Mouse (Mus musculus) MEL (cell line): Measurements from ENCODE around the gene Fgd3.

Experiments
- CTCF ChIP-seq, 3 experiments: IDR thresholded peaks in 2 of 3; conservative IDR thresholded peaks in 1 of 3; 2 replicates each; pipeline ENCODE4 v1.5.1; 2011 to 2012; ENCODE audit warnings: low read length in 3 of 3, low read depth in 2 of 3, mild to moderate bottlenecking in 2 of 3, improper control_type of control experiment in 1 of 3, inconsistent platforms in 1 of 3, mixed read lengths in 1 of 3, moderate library complexity in 1 of 3; ENCODE audit not compliant: control insufficient read depth in 1 of 3, insufficient read depth in 1 of 3, poor library complexity in 1 of 3, severe bottlenecking in 1 of 3
- E2F4 ChIP-seq: IDR thresholded peaks from 2 replicates; pipeline ENCODE4 v1.6.1; 2011; ENCODE audit warnings: low read depth, low read length, improper control_type of control experiment, borderline replicate concordance
- EP300 ChIP-seq, 2 experiments: IDR thresholded peaks; 2 replicates each; pipeline ENCODE4 v1.6.1; 2011; ENCODE audit warnings: improper control_type of control experiment in 2 of 2, low read length in 2 of 2, low read depth in 1 of 2, mild to moderate bottlenecking in 1 of 2
- POLR2A ChIP-seq, 2 experiments: IDR thresholded peaks; 2 replicates each; pipeline ENCODE4 v1.6.1; 2011 to 2012; ENCODE audit warnings: low read length in 2 of 2, mild to moderate bottlenecking in 2 of 2, control low read depth in 1 of 2, improper control_type of control experiment in 1 of 2, low read depth in 1 of 2, moderate library complexity in 1 of 2; ENCODE audit not compliant: control insufficient read depth in 1 of 2, insufficient read depth in 1 of 2, poor library complexity in 1 of 2
- POLR2AphosphoS5 ChIP-seq: IDR thresholded peaks from 2 replicates; pipeline ENCODE4 v1.6.1; 2012; ENCODE audit warnings: low read depth, borderline replicate concordance, mild to moderate bottlenecking, inconsistent platforms, low read length, moderate library complexity, mixed read lengths
- USF2 ChIP-seq, 2 experiments: IDR thresholded peaks; 2 replicates each; pipeline ENCODE4 v1.6.1; 2011 to 2012; ENCODE audit warnings: improper control_type of control experiment in 2 of 2, low read length in 2 of 2, borderline replicate concordance in 1 of 2, inconsistent platforms in 1 of 2, low read depth in 1 of 2, mild to moderate bottlenecking in 1 of 2; ENCODE audit not compliant: insufficient read depth in 1 of 2

GRCm38 (mm10) chr13:49291949-49292348 lies 28.2 kb downstream of the Fgd3 start:
- TF ChIP-seq CTCF (IDR thresholded peaks at IDR 0.05 in 2 of 3, conservative IDR thresholded peaks at IDR 0.05 in 1 of 3; ENCODE audit: control insufficient read depth in 1 of 3, insufficient read depth in 1 of 3, low read depth in 2 of 3, low read length in 3 of 3, poor library complexity in 1 of 3, severe bottlenecking in 1 of 3) (no peak), POLR2AphosphoS5 (no peak), EP300 (IDR thresholded peaks at IDR 0.05; ENCODE audit: low read depth in 1 of 2, low read length in 2 of 2) (0 out of 4 replicates have a peak, but pooled peaks of 1 of the 2 experiments have one; percentile 22), USF2 (IDR thresholded peaks at IDR 0.05; ENCODE audit: borderline replicate concordance in 1 of 2, insufficient read depth in 1 of 2, low read depth in 1 of 2, low read length in 2 of 2) (no peak), E2F4 (no peak), POLR2A (IDR thresholded peaks at IDR 0.05; ENCODE audit: control insufficient read depth in 1 of 2, insufficient read depth in 1 of 2, low read depth in 1 of 2, low read length in 2 of 2, poor library complexity in 1 of 2) (no peak)
